Mouse (Mus musculus) neural tube, embryonic 14.5 days (tissue): Measurements from ENCODE around the gene Timm44. TPM values are rescaled to one million over a fixed set of nuclear protein-coding genes. Genes with fewer than 3 reads are reported as not detected.
A peak's percentile ranks its signal among the peaks of the same experiment; 100 is the strongest.

Experiments used
- ATAC-seq: fragments of 200-750 bp; cut with Nextera tagmentation; 2 replicates; pipeline ENCODE4 v1.8.0; 2017; ENCODE audit warnings: low read depth, mild to moderate bottlenecking, moderate TSS enrichment, moderate library complexity
- H3K27ac ChIP-seq: fragments of 300-500 bp; sonication (generic); 2 replicates; pipeline ENCODE4 v1.5.1; 2014; ENCODE audit warnings: low read depth, mild to moderate bottlenecking, control low read depth, low read length, moderate library complexity, mixed read lengths
- H3K27me3 ChIP-seq: fragments of 300-500 bp; sonication (generic); 2 replicates; pipeline ENCODE4 v1.6.1; 2014; ENCODE audit warnings: low read length; ENCODE audit not compliant: control insufficient read depth, insufficient read depth
- H3K36me3 ChIP-seq: fragments of 300-500 bp; sonication (generic); 2 replicates; pipeline ENCODE4 v1.6.1; 2014; ENCODE audit warnings: low read length, mixed read lengths; ENCODE audit not compliant: control insufficient read depth, insufficient read depth
- H3K4me1 ChIP-seq: fragments of 300-500 bp; sonication (generic); 2 replicates; pipeline ENCODE4 v1.6.1; 2014; ENCODE audit warnings: low read length; ENCODE audit not compliant: control insufficient read depth, insufficient read depth
- H3K4me2 ChIP-seq: fragments of 300-500 bp; sonication (generic); 2 replicates; pipeline ENCODE4 v1.6.1; 2014; ENCODE audit warnings: mild to moderate bottlenecking, low read depth, low read length, control low read depth
- H3K4me3 ChIP-seq: fragments of 300-500 bp; sonication (generic); 2 replicates; pipeline ENCODE4 v1.5.1; 2014; ENCODE audit warnings: low read depth, low read length, control low read depth, mixed read lengths
- H3K9ac ChIP-seq: fragments of 300-500 bp; sonication (generic); replicated peaks from 2 replicates; pipeline ENCODE4 v1.6.1; 2014; ENCODE audit warnings: low read depth, mild to moderate bottlenecking, control low read depth, low read length, mixed read lengths
- H3K9me3 ChIP-seq: fragments of 300-500 bp; sonication (generic); 2 replicates; pipeline ENCODE4 v1.6.1; 2016; ENCODE audit warnings: low read length; ENCODE audit not compliant: control insufficient read depth
- WGBS: fragments of 180-500 bp; shearing (Covaris S2); extraction: QIAGEN DNeasy Blood & Tissue Kit; methylation state at CpG from one replicate; pipeline ENCODE4 v1.1.7; 2014; 5-methylcytosine and 5-hydroxymethylcytosine counted together
- polyA plus RNA-seq: library from polyadenylated mRNA; unstranded; fragments of >200 nt; fragmentation: Nextera tagmentation; extraction: Ambion mirVana; gene quantifications from 2 replicates; pipeline ENCODE4 v1.2.1, GENCODE M21; 2014

Timm44 gene
- polyA plus RNA-seq, 1 experiment from 2014 or later, result 52.2 TPM

DNA sequence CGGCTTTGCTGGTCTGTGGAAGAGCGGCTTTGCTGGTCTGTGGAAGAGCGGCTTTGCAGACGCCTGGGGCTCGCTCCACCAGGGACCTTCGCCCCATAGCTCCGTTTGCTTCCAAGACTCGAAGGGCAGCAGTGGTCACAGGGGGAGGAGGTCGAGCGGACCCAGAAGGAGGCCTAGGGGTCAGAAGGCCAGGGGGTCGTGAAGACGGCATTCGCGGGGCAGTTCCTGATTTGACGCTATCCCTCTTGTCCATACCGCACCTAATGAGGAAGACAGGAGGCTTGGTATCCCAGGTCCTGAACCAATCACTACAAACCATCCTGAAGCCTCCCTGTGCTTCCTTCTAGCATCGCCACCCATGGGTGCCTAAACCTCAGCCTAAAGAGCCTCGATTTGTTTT is 59.4 kb downstream of the Timm44 start:
- peak overlapping the region; percentile 95 for H3K9ac ChIP-seq
- WGBS, result 3% methylated on average over 18 of the region's 18 CpGs
- peaks cover 11% of the 10 kb centered on the region; the same call in 1 of the 2 replicates for H3K36me3 ChIP-seq
- H3K9me3 ChIP-seq, result no peaks in the 10 kb centered on the region
- ATAC-seq, result no peak; the same call in none of the 2 replicates
- H3K27me3 ChIP-seq, result no peaks in the 10 kb centered on the region
- H3K27ac ChIP-seq, result peak overlapping the region; percentile 94
- peak overlapping the region; percentile 94 for H3K4me2 ChIP-seq
- H3K4me3 ChIP-seq, result peak overlapping the region; percentile 73
- H3K4me1 ChIP-seq, result peaks cover 33% of the 10 kb centered on the region

GRCm38 (mm10) chr8:4214006-4214980 is 61.4 kb downstream of the Timm44 start:
- no peak for ATAC-seq
- peak overlapping the region; percentile 94 for H3K4me2 ChIP-seq
- peaks cover 33% of the 10 kb centered on the region for H3K4me1 ChIP-seq
- peak overlapping the region; percentile 73 for H3K4me3 ChIP-seq
- no peaks in the 10 kb centered on the region for H3K27me3 ChIP-seq
- 12% methylated on average over 33 of the region's 33 CpGs for WGBS
- no peaks in the 10 kb centered on the region for H3K9me3 ChIP-seq
- no peak overlapping the region for H3K27ac ChIP-seq
- H3K9ac ChIP-seq, result 0 out of 2 replicates have a peak overlapping the region, but pooled peaks have one; percentile 39
- peaks cover 21% of the 10 kb centered on the region; the same call in 1 of the 2 replicates for H3K36me3 ChIP-seq

DNA sequence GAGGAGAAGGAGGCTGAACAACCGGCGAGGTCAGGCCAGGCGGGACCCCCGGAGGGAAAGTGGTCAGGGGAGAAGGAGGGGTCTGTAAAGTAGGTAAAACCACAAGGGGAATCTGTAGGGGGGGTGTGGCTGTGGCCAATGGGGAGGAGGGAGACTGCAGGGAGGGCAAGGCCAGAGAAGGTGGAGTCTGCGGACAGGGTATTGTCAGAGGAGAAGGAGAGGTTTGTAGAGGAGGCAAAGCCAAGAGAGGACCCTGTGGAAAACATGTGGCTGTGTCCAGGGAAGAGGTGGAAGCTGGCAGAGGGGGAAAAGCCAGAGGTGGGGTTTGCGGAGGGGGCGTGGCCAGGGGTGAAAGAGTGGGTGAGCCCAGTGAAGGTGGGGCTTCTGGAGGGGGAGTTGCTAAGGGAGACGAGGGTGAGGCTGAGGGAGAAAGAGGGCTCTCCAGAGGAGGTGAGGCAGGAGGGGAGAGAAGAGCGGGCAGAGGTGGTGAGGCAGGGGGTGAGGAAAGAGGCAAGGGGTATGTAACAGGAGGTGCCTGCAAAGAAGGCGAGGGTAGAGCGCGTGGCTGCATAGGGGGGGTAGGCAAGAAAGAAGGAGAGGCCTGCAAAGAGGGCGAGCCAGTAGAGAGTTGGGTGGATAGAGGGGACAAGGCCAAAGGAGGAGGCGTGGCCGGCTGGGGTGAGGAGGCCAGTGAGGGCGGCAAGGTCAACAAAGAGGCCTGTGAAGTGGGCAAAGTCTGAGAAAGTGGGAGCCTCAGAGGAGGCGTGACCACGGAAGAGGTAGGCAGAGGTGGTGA is 62.3 kb downstream of the Timm44 start:
- ATAC-seq, result peak; percentile 6
- peak overlapping the region; percentile 40 for H3K4me3 ChIP-seq
- no peaks in the 10 kb centered on the region for H3K9me3 ChIP-seq
- peaks cover 33% of the 10 kb centered on the region for H3K4me1 ChIP-seq
- peak overlapping the region; percentile 59 for H3K9ac ChIP-seq
- peak overlapping the region; percentile 12; the same call in 1 of the 2 replicates for H3K27ac ChIP-seq
- no peaks in the 10 kb centered on the region for H3K27me3 ChIP-seq
- H3K36me3 ChIP-seq, result peaks cover 23% of the 10 kb centered on the region; the same call in 1 of the 2 replicates
- 4% methylated on average over 18 of the region's 18 CpGs for WGBS
- H3K4me2 ChIP-seq, result peak overlapping the region; percentile 94

- H3K4me1 ChIP-seq, result peaks cover 33% of the 10 kb centered on the region
- peak overlapping the region; percentile 59 for H3K9ac ChIP-seq
- H3K4me2 ChIP-seq, result peak overlapping the region; percentile 94
- H3K27ac ChIP-seq, result peak overlapping the region; percentile 12; the same call in 1 of the 2 replicates
- peak; percentile 2; the same call in 1 of the 2 replicates for ATAC-seq
- 2% methylated on average over 25 of the region's 25 CpGs for WGBS
- H3K36me3 ChIP-seq, result peaks cover 26% of the 10 kb centered on the region; the same call in 1 of the 2 replicates
- no peaks in the 10 kb centered on the region for H3K9me3 ChIP-seq
- no peaks in the 10 kb centered on the region for H3K27me3 ChIP-seq
- peak overlapping the region; percentile 40 for H3K4me3 ChIP-seq
These were observed 62.9 kb downstream of the Timm44 start for GRCm38 (mm10) chr8:4212809-4213209.

DNA sequence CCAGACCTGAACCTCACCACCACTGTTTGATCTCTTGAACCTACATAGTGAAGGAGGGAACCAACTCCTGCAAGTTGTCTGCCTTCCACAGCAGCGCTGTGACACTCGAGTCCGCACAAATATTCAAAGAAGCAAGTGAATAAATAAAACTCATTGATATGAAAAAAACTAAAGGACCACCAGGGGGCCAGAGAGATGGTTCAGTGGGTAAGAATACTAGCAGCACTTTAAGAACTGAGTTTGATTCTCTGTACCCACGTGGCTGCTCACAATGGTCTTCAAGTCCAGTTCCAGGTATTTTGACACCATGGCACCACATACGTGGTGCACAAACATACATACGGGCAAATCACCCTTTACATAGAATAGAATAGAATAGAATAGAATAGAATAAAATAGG is 64.6 kb downstream of the Timm44 start:
- H3K4me2 ChIP-seq, result no peak overlapping the region
- 81% methylated on average over 6 of the region's 6 CpGs for WGBS
- no peak for ATAC-seq
- H3K9me3 ChIP-seq, result no peaks in the 10 kb centered on the region
- H3K36me3 ChIP-seq, result peaks cover 28% of the 10 kb centered on the region; the same call in 1 of the 2 replicates
- no peak overlapping the region for H3K9ac ChIP-seq
- H3K27me3 ChIP-seq, result no peaks in the 10 kb centered on the region
- H3K27ac ChIP-seq, result no peak overlapping the region
- H3K4me3 ChIP-seq, result no peak overlapping the region
- H3K4me1 ChIP-seq, result peaks cover 38% of the 10 kb centered on the region

Other genes with a start within 250 kb of the Timm44 start
- gene Cd209f, start 170.1 kb downstream of the Timm44 start, polyA plus RNA-seq, result not detected in 2 replicates
- gene Cd209g, start 141.8 kb downstream of the Timm44 start, polyA plus RNA-seq, result not detected in 2 replicates
- 86.7 and 96.4 TPM in 2 replicates for gene Evi5l, start 109.3 kb downstream of the Timm44 start, polyA plus RNA-seq
- 48.5 and 53.3 TPM in 2 replicates for gene Prr36, start 58.5 kb downstream of the Timm44 start, polyA plus RNA-seq
- gene Lrrc8e, start 49.1 kb downstream of the Timm44 start, polyA plus RNA-seq, result 0.07 TPM in 1 of 2 replicates, not detected in the other
- 17.4 and 22.1 TPM in 2 replicates for gene Map2k7, start 37.2 kb downstream of the Timm44 start, polyA plus RNA-seq
- 0.89 and 1.3 TPM in 2 replicates for gene Gm49320, start 37.0 kb downstream of the Timm44 start, polyA plus RNA-seq
- gene Tgfbr3l, start 27.7 kb downstream of the Timm44 start, polyA plus RNA-seq, result 4.2 and 6.5 TPM in 2 replicates
- gene Snapc2, start 22.8 kb downstream of the Timm44 start, polyA plus RNA-seq, result 57.9 and 69.0 TPM in 2 replicates
- gene Ctxn1, start 16.6 kb downstream of the Timm44 start, polyA plus RNA-seq, result 203 and 212 TPM in 2 replicates
- 21.4 and 24.3 TPM in 2 replicates for gene Ccl25, start 49.3 kb upstream of the Timm44 start, polyA plus RNA-seq
- 106 and 120 TPM in 2 replicates for gene Elavl1, start 49.5 kb upstream of the Timm44 start, polyA plus RNA-seq
- 46.2 and 46.5 TPM in 2 replicates for gene Cers4, start 217.1 kb upstream of the Timm44 start, polyA plus RNA-seq